25 mouse cellular contexts compared by ENCODE assay signal in genomic region chr6:144989193-144989592, GRCm38 (mm10).
DNase-seq lines count a peak whose midpoint lies in the region; ATAC-seq and TF ChIP-seq lines count a peak whose summit lies in the region.
"Had no signal": no experiment of that assay in that cellular context is flagged by ENCODE, and none has a peak within 500 bp of the region (broad histone marks: within the 10 kb centered on the region; RNA-seq: fewer than 3 reads in every experiment).

No protein-coding gene starts in this region.

- H3K27ac ChIP-seq in layer of hippocampus, adult 2 months, result no peak overlapping the region
- H3K27ac ChIP-seq in midbrain, postnatal 0 days (ENCODE audit: low read depth, low read length), result no peak overlapping the region
- H3K27ac ChIP-seq in midbrain, embryonic 14.5 days (replicated peaks; ENCODE audit: low read depth, low read length), result no peak overlapping the region
- H3K27ac ChIP-seq in stomach, postnatal 0 days (replicated peaks), result no peak overlapping the region
- H3K27ac ChIP-seq: hindbrain, embryonic 12.5 days; limb, embryonic 13.5 days; liver, embryonic 15.5 days; midbrain, embryonic 13.5 days; neural tube, embryonic 15.5 days had no signal

- no peaks in the 10 kb centered on the region for H3K27me3 ChIP-seq in midbrain, postnatal 0 days (ENCODE audit: insufficient read depth, low read length)
- H3K27me3 ChIP-seq in midbrain, embryonic 14.5 days (ENCODE audit: control insufficient read depth, insufficient read depth, low read length), result no peaks in the 10 kb centered on the region
- H3K27me3 ChIP-seq in stomach, postnatal 0 days (ENCODE audit: control insufficient read depth, insufficient read depth, low read length), result no peaks in the 10 kb centered on the region
- H3K27me3 ChIP-seq: hindbrain, embryonic 12.5 days; limb, embryonic 13.5 days; liver, embryonic 15.5 days; midbrain, embryonic 13.5 days; neural tube, embryonic 15.5 days had no signal

- no peaks in the 10 kb centered on the region for H3K4me1 ChIP-seq in midbrain, postnatal 0 days (ENCODE audit: insufficient read depth, low read length)
- H3K4me1 ChIP-seq in midbrain, embryonic 14.5 days (ENCODE audit: control insufficient read depth, insufficient read depth, low read length), result no peaks in the 10 kb centered on the region
- H3K4me1 ChIP-seq in stomach, postnatal 0 days (replicated peaks; ENCODE audit: control insufficient read depth, insufficient read depth), result no peaks in the 10 kb centered on the region
- H3K4me1 ChIP-seq: hindbrain, embryonic 12.5 days; limb, embryonic 13.5 days; liver, embryonic 15.5 days; megakaryocyte, embryonic 14.5 days; midbrain, embryonic 13.5 days had no signal

- no peak overlapping the region for H3K9ac ChIP-seq in midbrain, postnatal 0 days (replicated peaks; ENCODE audit: low read length, poor library complexity, severe bottlenecking)
- no peak overlapping the region for H3K9ac ChIP-seq in midbrain, embryonic 14.5 days (replicated peaks; ENCODE audit: low read length)
- H3K9ac ChIP-seq in stomach, postnatal 0 days (ENCODE audit: low read length), result no peak overlapping the region
- H3K9ac ChIP-seq: hindbrain, embryonic 12.5 days; limb, embryonic 13.5 days; liver, embryonic 15.5 days; midbrain, embryonic 13.5 days; neural tube, embryonic 15.5 days had no signal

- TF ChIP-seq CTCF in layer of hippocampus, adult 2 months (conservative IDR thresholded peaks at IDR 0.05), result peak; percentile 36
- peak; percentile 30 for TF ChIP-seq CTCF in midbrain, postnatal 0 days (IDR thresholded peaks at IDR 0.05)
- peak; percentile 9; the same call in 1 of the 2 replicates for TF ChIP-seq CTCF in brain, embryonic 14.5 days (IDR thresholded peaks at IDR 0.05; ENCODE audit: borderline replicate concordance, extremely low read depth, insufficient read depth, insufficient read length)
- TF ChIP-seq CTCF in stomach, postnatal 0 days (IDR thresholded peaks at IDR 0.05; ENCODE audit: low read depth), result no peak

- H3K4me2 ChIP-seq in midbrain, postnatal 0 days (ENCODE audit: low read depth, low read length, poor library complexity, severe bottlenecking), result no peak overlapping the region
- H3K4me2 ChIP-seq in midbrain, embryonic 14.5 days (ENCODE audit: low read length), result no peak overlapping the region
- H3K4me2 ChIP-seq in stomach, postnatal 0 days (replicated peaks; ENCODE audit: low read depth), result no peak overlapping the region
- H3K4me2 ChIP-seq: hindbrain, embryonic 12.5 days; limb, embryonic 13.5 days; liver, embryonic 15.5 days; midbrain, embryonic 13.5 days; neural tube, embryonic 15.5 days had no signal

- TF ChIP-seq POLR2A in brain, embryonic 14.5 days (IDR thresholded peaks at IDR 0.05; ENCODE audit: borderline replicate concordance, extremely low read depth, insufficient read depth, insufficient read length, poor library complexity, severe bottlenecking), result no peak

- DNase-seq in layer of hippocampus, adult 2 months (ENCODE audit: low spot score in 2 of 2), result no peak
- no peak for DNase-seq in layer of hippocampus, adult 9-11 months
- no peak for DNase-seq in midbrain, postnatal 0 days (ENCODE audit: low spot score)
- DNase-seq in midbrain, embryonic 14.5 days, result no peak
- DNase-seq in ES-CJ7 (ENCODE audit: low read depth, low spot score), result peak; percentile 52
- no peak for DNase-seq in brain, embryonic 14.5 days (ENCODE audit: low read depth)
- no peak for DNase-seq in stomach, postnatal 0 days (ENCODE audit: low spot score)
- DNase-seq: adrenal gland, postnatal 25 days; cerebellum, adult 9-10 months; gastrocnemius, postnatal 14 days; heart, adult 18-20 months; kidney, adult 18-20 months; kidney, postnatal 14 days; layer of hippocampus, postnatal 36 days; lung, postnatal 10 days; thymus, postnatal 14 days had no signal

- no peak for TF ChIP-seq EP300 in stomach, postnatal 0 days (optimal IDR thresholded peaks at IDR 0.05)

- H3K4me3 ChIP-seq in layer of hippocampus, adult 2 months, result no peak overlapping the region
- H3K4me3 ChIP-seq in midbrain, postnatal 0 days (ENCODE audit: low read depth, low read length), result no peak overlapping the region
- H3K4me3 ChIP-seq in midbrain, embryonic 14.5 days (replicated peaks; ENCODE audit: low read depth, low read length), result no peak overlapping the region
- H3K4me3 ChIP-seq in stomach, postnatal 0 days (ENCODE audit: low read depth, low read length), result no peak overlapping the region
- H3K4me3 ChIP-seq: hindbrain, embryonic 12.5 days; limb, embryonic 13.5 days; liver, embryonic 15.5 days; megakaryocyte, embryonic 14.5 days; midbrain, embryonic 13.5 days; myocyte; neural tube, embryonic 15.5 days had no signal

- 89% methylated on average over 4 of the region's 4 CpGs for WGBS in midbrain, postnatal 0 days
- WGBS in midbrain, embryonic 14.5 days, result 91% methylated on average over 4 of the region's 4 CpGs
- WGBS in stomach, postnatal 0 days, result 87% methylated on average over 4 of the region's 4 CpGs

- H3K9me3 ChIP-seq in midbrain, postnatal 0 days (ENCODE audit: low read length), result no peaks in the 10 kb centered on the region
- H3K9me3 ChIP-seq in midbrain, embryonic 14.5 days (ENCODE audit: control insufficient read depth, low read length), result no peaks in the 10 kb centered on the region
- H3K9me3 ChIP-seq in stomach, postnatal 0 days (ENCODE audit: control insufficient read depth, low read length), result no peaks in the 10 kb centered on the region
- H3K9me3 ChIP-seq: hindbrain, embryonic 12.5 days; limb, embryonic 13.5 days; liver, embryonic 15.5 days; midbrain, embryonic 13.5 days; neural tube, embryonic 15.5 days had no signal

- 0 out of 2 replicates have a peak, but pooled peaks cover 2% of the 10 kb centered on the region for H3K36me3 ChIP-seq in midbrain, postnatal 0 days (ENCODE audit: insufficient read depth, low read length)
- no peaks in the 10 kb centered on the region for H3K36me3 ChIP-seq in midbrain, embryonic 14.5 days (ENCODE audit: control insufficient read depth, insufficient read depth, low read length)
- no peaks in the 10 kb centered on the region for H3K36me3 ChIP-seq in stomach, postnatal 0 days (ENCODE audit: control insufficient read depth, insufficient read depth, low read length)
- H3K36me3 ChIP-seq: limb, embryonic 13.5 days; liver, embryonic 15.5 days had no signal

- ATAC-seq in midbrain, postnatal 0 days (ENCODE audit: low FRiP score), result no peak
- ATAC-seq in midbrain, embryonic 14.5 days (ENCODE audit: low FRiP score, low TSS enrichment), result no peak
- ATAC-seq in frontal cortex, adult (ENCODE audit: low TSS enrichment), result no peak
- ATAC-seq in stomach, postnatal 0 days (ENCODE audit: low FRiP score, low TSS enrichment), result no peak
- ATAC-seq: forebrain, embryonic 14.5 days; midbrain, embryonic 13.5 days had no signal
